Mouse (Mus musculus) WW6 (cell line): ENCODE data around the gene Acox3.

Source experiments
- DNase-seq: peaks from one replicate; pipeline ENCODE4 v3.0.0-alpha.2; 2013; ENCODE audit warnings: low read depth, low spot score

The Acox3 gene

DNA sequence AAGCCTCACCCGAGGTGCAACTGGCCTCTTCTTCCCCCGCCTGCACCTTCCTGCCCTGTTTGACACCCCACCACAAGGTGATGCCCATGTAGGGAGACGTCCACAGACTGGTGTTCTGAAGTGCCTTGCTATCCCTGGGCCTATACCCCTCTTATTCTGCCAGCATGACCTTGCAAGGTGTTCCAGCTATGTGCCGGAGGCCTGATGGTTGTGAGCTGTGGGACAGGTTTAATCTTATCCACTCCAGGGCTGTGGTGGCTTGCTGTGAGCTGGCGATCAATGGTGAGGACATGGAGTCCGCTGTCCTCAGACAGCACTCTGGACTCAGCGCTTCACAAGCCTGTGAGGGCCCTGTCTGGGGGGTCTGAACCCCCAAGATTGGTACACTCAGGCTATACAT, 27.5 kb downstream of the Acox3 start:
- DNase-seq, result no peak

DNA sequence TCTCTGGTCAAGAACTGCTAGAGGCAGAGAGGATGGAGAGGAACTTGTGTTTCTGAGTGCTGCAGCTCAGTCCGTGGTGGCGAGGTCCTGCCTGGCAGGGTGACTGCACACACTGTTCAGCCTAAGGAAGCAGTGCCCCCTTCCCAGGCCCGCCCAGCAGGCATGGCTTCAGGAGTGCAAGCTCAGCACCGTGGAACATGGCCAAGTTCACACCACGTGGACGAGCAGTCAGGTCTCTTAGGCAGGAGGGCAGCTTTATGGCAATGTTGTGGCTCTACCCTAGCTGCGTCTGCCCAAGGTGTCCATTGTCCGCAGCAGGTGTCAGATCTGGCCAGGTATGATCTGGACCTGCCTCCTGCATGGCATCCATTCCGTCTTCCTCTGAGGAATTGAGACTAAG, 28.3 kb downstream of the Acox3 start:
- DNase-seq, result no peak

DNA sequence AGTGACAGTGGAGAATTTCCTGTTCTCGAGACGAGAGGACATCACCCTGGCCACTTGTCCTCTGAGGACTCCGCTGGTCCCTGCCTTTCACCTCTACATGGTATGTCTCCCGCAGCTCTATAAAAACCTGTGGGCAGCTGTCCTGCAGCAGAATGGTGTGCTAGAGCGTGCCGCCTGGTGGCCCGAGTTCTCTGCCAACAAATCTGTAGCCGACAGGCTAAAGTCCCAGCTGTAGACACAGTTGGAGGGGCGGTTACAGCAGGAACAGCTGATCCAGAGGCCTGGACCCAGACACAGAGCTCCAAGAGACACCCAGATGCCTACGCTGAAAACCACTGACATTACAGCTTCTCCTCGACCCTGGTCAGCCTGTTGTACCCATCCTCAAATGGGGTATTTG, 29.1 kb downstream of the Acox3 start:
- no peak for DNase-seq

DNA sequence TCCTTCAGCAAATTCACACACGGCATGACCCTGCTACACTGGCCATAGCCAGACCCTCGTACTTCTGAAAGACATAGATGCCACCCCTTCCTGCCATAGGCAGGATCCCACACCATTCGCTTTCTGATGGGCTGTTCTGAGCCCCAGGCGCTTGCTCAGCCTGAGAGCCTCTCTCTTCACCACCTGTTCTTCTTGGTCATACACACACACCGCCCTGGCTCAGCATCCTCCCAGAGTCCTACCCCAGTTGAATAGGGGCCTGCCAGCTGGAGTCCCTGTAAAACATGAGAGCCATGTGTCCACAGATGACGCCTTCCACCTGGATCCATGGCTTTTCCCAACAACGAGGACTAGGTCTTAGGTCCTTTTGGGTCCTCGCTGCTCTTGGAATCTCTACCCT, 29.9 kb downstream of the Acox3 start:
- DNase-seq, result no peak

DNA sequence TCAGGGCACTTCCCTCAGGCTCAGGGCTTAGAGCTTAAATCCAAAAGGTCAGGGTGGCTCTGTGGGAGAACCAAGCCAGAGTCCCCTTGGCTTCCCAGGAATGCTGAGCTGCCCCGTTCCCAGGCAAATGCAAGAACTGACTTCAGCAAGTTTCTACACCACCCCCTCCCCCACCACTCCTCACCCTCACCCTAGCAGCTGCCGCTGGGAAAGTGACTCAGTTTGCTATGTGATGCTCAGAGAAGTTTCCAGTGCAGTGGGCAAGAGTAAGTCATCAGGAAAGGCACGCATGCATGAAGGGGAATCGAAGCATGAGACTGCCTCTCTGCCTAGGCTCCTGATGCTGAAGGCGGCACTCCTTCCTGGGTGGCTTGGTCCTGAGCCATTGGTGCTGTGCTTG, 34.1 kb downstream of the Acox3 start:
- no peak for DNase-seq

DNA sequence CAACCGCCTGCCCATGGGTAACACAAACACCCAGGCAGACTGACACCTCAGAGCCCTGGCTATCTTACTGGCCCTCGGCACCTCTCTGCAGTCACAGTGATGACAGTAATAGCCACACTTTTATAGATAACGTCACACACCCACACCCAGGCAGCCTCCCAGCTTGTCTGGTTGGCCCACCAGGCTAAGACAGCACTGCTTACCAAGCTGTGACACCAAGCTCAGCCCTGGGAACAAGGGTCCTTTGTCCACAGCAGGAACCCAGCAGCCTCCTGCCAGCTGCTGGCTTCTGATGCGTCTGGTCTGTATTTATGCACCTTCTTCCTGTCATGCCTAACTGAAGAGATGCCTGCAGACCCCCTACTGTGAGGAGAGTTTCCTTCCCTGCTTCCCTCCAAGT, 38.3 kb downstream of the Acox3 start:
- DNase-seq, result no peak

DNA sequence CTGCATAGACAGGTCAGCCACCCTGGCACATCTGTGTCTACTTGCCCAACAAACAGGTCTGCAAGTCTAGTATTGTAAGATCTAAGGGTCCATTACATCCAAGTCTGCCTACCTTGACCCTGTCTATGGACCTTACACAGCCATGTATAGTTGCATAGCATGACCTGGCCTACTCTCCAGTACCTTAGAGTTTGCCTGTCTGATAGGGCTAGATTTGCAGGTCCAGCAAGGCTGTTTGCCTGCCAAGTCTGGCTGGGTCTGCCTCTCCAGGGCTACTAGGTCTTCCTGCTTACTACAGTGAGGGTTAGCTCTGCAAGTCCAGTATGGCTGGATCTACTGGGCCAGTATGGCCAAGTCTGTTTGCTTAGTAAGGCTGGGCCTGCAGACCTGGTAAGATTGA, 41.0 kb downstream of the Acox3 start:
- no peak for DNase-seq

DNA sequence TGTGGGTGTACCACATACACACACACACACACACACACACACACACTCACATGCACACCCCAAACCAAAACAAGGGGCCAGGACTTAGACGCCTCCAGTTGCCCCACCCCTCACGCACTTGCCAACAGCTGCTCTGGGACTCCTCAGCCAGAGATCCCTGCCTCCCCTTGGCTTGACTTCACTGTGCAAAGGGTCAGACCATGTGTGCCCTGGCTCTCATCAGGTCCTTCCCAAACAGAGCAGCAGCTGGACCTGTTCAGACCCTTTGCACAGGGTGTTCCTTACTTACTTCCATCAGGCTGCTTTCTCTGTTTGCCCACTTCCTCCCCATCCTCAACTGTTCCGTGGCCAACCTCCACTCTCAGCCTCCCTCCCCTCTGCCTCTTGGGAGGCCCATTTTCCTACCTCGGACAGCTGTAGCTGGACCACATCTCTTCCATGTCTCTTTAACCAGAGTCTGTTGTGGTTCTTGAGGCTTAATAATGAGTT, 42.0 kb downstream of the Acox3 start:
- DNase-seq, result no peak

DNA sequence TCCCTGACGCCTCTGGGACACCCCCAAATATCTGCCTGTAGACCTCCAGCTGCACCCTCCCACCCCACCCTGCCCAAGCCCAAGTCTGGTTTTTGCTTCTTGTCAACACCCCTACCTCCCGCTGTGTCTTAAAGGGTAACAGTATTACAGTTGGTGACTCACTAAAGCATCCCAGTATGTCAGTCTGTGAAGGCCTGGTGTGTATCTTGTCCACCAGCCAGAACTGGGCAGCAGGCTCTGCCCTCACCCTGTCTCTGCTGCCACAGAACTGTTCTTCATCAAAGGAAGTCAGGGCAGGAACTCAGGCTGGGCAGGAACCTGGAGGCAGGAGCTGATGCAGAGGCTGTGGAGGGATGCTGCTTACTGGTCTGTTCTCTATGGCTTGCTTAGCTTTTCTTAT, 43.6 kb downstream of the Acox3 start:
- DNase-seq, result no peak

DNA sequence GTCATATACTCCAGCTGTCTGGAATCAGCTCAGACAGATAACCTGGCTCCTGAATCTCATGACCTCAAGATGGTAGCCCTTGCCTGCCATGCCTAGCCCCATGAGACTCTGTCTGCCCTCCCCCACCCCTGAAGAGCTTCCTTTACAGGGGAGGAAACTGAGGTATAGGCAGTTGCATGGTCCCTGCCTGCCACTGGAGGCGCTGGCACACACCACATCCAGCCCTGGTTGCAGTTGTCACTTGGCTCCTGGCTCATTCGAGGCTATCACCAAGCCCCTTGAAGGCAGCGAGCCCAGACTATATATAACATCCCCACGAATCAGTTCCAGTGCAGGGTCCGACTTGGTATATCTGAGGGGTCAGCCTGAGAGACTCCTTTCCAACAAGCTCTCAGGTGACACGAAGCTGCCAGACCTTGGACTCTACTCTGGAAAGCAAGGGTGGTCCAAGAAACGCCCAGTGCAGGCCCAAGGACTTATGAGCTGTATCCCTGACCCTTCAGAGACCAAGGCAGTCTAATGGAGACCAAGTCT, 44.5 kb downstream of the Acox3 start:
- DNase-seq, result no peak

DNA sequence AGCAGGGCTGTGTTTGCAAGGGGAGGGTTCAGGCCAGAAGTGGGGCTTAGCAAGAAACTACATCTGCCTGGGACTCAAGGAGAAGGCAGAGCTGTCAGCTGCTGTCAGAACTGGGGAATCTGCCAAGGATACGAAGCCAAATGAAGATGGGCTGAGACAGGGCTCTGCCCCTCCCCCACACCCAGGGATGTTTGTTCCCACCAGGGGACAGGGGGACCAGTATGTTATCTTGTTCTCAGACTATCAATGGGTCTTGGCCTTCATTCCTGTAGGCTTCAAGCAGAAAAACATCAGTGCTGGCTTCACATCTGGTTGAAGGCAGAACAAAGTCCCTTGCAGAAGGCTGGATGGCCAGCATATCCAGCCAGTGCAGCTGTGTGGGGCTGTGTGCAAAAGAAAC, 45.8 kb downstream of the Acox3 start:
- no peak for DNase-seq

DNA sequence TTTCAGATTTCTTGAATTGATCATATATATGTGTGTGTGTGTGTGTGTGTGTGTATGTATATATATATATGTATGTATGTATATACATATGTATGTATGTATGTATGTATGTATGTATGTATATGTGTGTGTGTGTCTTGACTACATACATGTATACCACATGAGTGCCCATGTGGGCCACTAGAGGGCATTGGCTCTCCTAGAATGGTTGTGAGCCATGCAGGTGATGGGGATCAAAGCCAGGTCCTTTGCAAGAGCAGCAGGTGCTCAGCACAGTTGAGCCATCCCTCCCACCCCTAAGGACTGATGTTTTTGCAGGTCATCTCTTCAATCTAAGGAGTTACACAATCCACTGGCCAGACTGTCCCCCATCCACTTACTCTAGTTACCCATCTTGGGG, 46.5 kb downstream of the Acox3 start:
- DNase-seq, result no peak

DNA sequence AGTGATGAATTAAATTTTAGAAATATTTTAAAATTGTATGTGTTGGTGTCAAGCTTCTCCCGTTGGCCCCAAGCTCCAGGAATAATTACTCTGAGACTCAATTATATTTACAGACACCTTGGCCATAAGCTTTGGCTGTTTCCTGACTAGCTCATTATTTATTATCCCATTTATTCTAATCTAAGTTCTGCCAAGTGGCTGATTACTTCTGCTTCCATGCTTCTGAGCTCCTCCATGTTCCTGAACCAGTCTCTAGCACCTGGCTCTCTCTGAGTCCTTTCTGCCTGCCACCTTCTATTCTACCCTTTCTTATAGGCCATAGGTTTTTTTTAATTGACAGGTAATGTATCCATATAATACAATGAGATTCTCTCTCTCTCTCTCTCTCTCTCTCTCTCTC, 47.9 kb downstream of the Acox3 start:
- no peak for DNase-seq

DNA sequence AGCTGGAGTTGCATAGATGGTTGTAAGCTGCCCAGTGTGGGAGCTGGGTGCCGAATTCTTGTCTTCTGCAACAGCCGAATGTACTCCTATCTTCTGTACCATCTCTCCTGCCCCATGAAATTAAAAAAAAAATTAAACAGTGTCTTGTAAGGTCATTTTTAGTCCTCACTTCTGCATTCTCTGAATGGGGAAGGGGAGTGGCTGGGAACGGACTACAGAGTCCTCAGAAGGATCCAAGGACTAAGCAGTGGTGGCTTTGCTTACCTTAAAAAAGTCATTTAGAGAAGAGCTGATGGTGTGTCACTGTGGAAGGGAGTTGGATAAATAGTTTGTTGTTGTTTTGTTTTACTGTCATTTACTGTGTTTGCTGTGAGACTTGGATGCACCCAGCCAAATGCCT, 48.4 kb downstream of the Acox3 start:
- DNase-seq, result no peak

DNA sequence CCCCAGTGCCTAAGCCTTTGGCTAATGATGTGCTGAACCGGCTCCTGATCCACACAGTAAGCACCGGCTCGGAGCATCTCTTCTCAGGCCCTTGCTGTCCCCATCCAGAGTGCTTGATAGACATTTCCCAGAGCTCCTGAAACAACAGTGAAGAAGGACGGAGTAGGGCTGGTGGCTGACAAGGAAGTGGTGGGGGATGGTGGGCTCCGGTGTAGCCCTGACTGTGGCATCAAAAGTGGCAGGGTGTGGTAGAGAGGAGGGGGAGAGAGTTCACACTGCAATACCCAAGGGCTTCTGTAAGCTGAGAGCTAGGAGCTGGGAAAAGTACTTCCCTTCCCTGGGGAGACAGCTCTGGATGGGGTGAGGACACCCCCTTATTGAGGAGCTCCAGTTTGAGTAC, 48.9 kb downstream of the Acox3 start:
- DNase-seq, result no peak

DNA sequence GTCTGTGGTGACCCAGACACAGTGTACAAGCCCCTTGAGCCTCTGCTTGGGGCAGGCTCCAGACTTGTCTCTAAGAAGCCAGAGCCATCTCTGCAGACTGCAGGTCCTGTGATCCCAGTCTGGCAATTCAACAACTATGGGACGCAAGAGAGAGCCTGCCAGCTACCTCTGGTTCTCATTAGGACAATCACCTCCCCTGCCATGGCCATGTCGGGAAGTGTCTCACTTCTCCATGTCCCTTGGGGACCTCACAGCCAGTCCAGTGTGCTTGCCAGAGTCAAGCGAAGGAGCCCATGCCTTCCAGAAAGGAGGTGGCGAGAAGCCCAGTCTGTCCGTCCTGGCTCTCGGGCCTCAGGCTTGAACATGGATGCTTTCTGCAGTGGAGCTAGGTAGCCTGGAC, 50.0 kb downstream of the Acox3 start:
- no peak for DNase-seq

DNA sequence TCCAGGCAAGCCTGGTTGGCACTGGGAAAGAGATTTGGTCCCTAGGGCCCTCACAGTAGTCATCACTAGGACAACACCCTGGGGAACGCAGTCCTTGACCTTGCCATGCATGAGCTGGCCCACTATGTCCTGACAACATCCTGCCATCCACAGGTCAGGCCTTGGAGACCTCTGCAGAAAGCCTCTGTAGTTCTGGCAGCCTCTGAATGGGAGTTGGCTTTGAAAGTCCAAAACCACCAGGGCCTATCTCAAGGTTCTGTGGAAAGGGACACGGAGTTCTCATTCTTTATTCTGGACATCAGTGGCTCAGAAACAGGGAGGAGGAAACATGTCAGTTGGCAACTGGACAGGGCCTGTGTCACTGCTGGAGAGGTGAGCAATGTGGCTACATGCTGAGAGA, 53.2 kb downstream of the Acox3 start:
- no peak for DNase-seq

DNA sequence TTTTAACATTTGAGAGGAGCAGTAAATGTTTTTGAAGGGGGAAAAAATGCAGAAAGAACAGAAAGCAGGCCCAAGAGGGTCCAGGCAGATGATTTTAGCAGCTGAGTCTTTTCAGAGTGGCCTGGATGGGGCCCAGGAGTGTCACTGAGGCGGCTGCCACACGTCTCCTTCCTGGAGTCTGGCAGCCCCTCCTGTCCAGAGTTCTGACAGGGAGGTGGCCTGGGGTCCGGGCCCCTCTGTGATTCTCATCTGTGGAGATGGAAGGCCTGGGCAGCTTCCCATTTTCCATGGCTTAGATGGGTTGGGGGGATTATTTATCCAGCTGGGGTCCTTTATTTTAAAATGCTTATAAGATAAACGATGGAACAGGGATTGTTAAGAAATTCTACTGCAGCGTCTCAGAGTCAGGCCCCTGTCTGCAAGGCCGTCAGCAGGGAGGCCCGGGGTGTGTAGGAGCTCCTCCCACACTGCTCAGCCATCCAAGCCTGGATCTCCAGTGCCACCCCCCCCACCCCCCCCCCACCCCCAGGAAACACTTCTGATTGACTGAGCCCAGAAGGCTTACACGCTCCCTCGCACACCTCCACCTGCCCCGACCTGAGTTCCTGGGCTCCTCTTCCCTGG, 59.2 kb downstream of the Acox3 start:
- no peak for DNase-seq

DNA sequence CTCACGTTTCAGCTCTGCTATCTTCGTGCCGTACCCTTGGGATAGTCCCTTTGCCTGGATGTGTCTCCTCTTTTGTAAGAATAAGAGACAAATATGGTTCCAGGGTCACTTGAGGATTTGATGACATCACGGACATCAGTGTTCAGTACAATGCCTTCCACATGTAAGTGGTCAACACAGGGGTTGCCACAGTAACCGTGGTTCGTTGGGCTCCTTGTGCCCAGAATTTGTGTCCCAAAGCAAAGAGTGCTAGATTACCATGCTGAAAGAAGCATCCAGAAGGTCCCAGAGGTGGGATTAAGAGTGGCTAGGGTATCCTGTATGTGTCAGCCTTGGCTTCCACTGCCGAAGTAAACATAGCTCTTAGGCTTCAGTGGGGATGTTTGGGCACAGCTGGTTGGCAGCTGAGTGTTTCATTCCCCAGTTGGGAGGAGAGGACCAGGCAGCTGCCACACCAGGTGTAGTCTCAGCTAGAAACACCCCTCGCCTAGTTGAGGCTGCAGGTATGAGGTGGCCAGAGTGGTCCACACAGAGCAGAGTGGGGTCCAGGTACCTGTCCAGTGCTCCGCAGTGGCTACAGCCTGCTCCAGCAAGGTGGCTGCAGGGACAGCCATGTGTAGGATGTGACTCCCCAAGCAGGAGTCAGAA, 60.7 kb downstream of the Acox3 start:
- DNase-seq, result no peak

DNA sequence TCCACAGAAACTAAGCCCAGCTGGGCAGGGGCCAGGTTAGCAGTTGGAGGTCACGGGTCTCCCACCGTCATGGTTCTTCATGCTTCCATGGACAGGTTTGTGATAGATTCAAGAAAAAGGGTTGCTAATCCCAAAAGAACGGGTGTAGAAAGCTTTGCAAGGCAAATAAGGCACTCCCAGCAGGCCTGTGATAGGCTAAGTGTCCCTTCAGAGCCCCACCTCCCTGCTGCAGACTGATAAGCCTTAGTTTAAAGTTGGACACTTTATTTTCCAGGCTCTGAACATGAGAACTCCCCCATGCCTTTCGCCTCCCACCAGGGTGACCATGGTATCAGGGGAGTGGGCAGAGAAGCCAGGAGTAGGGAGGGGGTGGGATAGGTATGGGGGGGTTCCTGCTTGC, 61.2 kb downstream of the Acox3 start:
- no peak for DNase-seq

DNA sequence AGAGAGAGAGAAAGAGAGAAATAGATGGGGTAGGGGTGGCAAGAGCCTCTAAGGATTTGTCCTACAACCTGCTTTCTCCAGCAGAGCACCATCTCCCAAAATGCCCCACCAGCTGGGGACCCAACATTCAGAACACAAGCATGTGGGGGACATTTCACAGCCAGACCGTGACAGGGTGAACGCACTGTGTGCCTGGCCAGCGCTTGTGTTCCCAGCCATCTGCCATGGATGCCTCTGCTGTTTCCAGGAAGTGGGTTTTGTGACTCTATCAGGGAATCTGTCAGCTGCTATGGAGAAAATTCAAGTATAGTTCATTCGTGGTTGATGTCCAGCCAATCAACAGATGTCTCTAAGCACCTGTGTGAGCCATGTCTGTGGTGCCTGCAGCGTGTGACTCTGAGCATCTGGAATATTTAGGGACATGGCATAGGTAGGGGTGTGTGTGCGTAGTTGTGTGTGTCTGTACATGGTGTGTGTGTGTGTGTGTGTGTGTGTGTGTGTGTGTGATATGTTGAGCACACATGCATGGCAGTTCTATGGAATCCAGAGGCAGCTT, 63.2 kb downstream of the Acox3 start:
- DNase-seq, result no peak

DNA sequence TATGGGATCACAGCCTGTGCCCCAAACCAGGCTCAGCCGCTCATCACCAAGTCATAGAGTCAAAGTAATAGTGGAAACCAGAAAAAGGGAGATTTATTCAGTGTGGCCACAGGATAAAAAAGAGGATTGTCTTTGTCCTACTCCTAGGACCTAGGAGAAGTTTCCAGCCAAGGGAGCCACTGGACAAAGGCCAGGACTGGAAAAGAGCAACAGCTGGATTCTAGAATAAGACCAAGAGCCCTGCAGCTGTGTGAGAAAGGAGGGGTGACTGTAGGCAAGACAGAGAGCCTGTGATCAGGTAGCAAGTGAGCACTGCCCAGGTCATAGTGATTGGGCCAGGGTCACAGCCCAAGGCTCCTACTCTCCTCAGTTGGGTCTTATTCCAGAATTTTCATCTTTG, 64.1 kb downstream of the Acox3 start:
- no peak for DNase-seq

DNA sequence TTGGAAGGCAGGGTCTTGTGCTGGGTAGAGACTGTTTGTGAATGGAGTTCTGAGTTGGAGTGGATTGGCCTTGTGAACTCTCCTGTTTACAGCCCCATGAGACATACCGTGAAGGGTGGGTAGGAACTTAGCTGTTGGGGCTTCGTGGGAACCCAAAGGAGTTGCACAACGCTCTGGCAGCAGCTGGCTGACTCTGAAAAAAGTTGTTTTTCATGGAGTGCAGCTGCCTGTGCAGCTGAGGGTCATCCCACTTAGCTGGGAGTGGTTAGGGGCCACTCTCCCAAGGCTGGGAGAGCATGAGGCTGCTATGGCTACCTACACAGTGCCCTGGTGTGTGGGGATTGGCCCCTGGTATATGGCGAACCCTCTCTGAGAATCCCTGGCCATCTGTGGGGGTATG, 64.7 kb downstream of the Acox3 start:
- DNase-seq, result no peak
